Mouse (Mus musculus): ENCODE results near the gene Hist1h2ak. TPM values are rescaled to one million over a fixed set of nuclear protein-coding genes. Genes with fewer than 3 reads are reported as not detected.
"Not testable (repeated sequence)": the region's sequence is repeated elsewhere in the genome, so short reads cannot be mapped to it uniquely, and the experiment has no call there.

The Hist1h2ak gene
- polyA plus RNA-seq, 1 experiment = 60.2 TPM

DNA sequence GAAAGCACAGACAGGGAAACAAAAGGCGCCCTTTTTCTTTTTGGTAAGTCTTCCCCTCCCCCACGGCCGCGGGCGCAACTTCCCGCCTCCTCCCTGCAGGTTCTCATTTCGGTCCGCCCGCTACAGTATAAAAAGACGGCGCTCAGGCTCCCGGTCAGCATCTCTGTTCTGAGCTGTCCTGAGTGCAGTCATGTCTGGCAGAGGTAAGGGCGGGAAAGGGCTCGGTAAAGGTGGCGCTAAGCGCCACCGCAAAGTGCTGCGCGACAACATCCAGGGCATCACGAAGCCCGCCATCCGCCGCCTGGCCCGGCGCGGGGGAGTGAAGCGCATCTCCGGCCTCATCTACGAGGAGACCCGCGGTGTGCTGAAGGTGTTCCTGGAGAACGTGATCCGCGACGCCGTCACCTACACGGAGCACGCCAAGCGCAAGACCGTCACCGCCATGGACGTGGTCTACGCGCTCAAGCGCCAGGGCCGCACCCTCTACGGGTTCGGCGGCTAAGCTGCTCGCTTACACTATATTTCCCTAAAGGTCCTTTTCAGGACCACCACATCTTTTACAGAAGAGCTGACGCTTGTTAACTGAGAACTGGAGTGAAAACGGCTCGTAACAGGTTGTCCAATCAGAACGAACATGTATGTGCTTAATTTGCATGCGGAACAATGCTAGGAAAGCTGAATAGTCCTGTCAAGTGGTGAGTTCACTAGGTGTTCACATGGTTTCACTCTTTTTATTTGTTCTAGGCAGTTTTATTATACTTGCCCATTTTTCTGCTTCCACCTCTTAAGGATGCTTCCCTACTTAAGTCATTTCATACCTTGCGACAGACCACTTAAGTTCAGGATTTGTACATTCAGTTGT is 18.5 kb downstream of the Hist1h2ak start, which contains the start of gene Hist1h4j:
Hist1h4j (plus strand) TSS at position 159 of the 862 bp plus-strand sequence.
- H3K36me3 ChIP-seq (ENCODE audit: control insufficient read depth, insufficient read depth, low read length); H3K27me3 ChIP-seq (ENCODE audit: control insufficient read depth, insufficient read depth, low read length); H3K4me1 ChIP-seq (ENCODE audit: control insufficient read depth, insufficient read depth, insufficient read length, low read length): not testable (repeated sequence)
- peak; percentile 71; the same call in 1 of the 2 replicates for TF ChIP-seq POLR2A (IDR thresholded peaks at IDR 0.05; ENCODE audit: low read depth, low read length)
- peak within 1 kb of the TSS; percentile 61 for H3K4me3 ChIP-seq (ENCODE audit: low read depth, low read length)
- peak within 1 kb of the TSS; percentile 59 for H3K27ac ChIP-seq (ENCODE audit: insufficient read depth, low read depth, low read length)
- whole genome bisulfite sequencing = under 1% methylated on average over 48 of the region's 56 CpGs

DNA sequence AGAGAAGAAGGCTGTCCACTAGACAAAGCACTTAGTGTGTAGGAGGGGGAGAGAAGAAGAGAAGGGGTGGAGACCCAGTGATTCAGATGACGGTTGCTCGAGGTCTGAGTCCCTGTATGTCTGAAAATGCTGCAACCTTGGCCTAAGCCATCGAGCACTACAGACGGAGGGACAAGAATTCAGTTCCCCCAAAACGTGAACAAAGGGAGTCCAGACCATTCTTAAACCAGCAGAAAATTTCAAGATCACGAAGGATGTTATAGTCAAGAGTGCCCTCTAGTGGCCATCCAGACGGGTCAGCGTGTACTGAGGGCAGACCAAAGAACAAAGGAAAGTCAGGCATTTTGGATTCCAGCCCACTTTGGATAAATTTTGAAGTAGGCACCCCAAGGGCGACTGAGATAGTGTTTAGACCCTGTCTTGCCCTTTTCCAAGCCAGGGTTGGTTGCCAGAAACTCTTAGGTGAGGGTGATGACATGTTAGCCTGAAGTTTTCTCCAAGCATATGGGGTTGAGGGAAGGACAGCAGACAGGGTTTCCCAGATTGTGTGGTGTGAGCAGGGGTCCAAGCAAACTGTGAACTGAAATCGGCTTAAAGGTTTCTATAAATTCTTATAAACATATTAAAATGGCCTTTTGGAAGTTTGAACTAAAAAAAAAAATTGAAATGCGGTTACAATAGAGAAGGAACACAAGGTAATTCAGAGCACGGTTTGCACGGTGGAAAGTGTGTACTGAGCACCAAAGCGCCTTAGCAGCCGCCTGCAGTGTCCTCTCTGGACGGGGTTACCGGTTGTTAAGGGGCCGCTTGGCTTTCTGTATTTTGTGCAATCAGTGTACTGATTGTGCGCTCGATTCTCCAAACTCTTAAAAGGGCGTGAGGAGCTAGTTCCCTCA is 19.4 kb downstream of the Hist1h2ak start:
- H3K36me3 ChIP-seq (ENCODE audit: control insufficient read depth, insufficient read depth, low read length) = no peaks in the 10 kb centered on the region
- 0% methylated on average over 21 of the region's 21 CpGs for WGBS
- peak overlapping the region; percentile 61 for H3K4me3 ChIP-seq (ENCODE audit: low read depth, low read length)
- H3K27me3 ChIP-seq (ENCODE audit: control insufficient read depth, insufficient read depth, low read length) = no peaks in the 10 kb centered on the region
- no peaks in the 10 kb centered on the region; the same call in 1 of the 2 replicates for H3K4me1 ChIP-seq (ENCODE audit: control insufficient read depth, insufficient read depth, insufficient read length, low read length)
- peak overlapping the region; percentile 59 for H3K27ac ChIP-seq (ENCODE audit: insufficient read depth, low read depth, low read length)
- TF ChIP-seq POLR2A (IDR thresholded peaks at IDR 0.05; ENCODE audit: low read depth, low read length) (no peak), CTCF (IDR thresholded peaks at IDR 0.05; ENCODE audit: extremely low read depth, insufficient read length, insufficient replicate concordance, low read depth, low read length) (peak; percentile 80; the same call in 1 of the 2 replicates)

DNA sequence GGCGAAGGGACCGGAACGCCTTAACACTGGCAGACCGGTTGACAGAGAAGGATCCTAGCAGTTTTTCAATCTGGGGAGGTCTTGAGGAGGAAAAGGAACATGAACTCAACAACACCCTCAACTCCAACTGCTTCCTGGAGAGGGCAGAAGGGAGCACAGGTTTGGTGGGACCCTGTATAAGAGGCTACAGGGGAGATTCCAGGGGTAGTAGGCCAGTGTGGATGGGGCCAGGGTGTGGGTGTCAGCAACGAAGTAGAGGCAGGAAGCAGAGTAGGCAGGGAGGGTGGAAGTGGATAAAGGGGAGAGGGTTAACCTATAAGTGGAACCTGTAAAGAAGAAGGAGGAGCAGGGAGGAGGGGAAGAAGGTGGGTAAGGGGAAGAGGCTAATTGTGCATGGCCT is 20.2 kb downstream of the Hist1h2ak start:
- no peak overlapping the region for H3K27ac ChIP-seq (ENCODE audit: insufficient read depth, low read depth, low read length)
- no peaks in the 10 kb centered on the region; the same call in 1 of the 2 replicates for H3K4me1 ChIP-seq (ENCODE audit: control insufficient read depth, insufficient read depth, insufficient read length, low read length)
- H3K27me3 ChIP-seq (ENCODE audit: control insufficient read depth, insufficient read depth, low read length) = no peaks in the 10 kb centered on the region
- TF ChIP-seq POLR2A (IDR thresholded peaks at IDR 0.05; ENCODE audit: low read depth, low read length) (no peak), CTCF (IDR thresholded peaks at IDR 0.05; ENCODE audit: extremely low read depth, insufficient read length, insufficient replicate concordance, low read depth, low read length) (no peak; the same call in 1 of the 2 replicates)
- H3K4me3 ChIP-seq (ENCODE audit: low read depth, low read length) = no peak overlapping the region
- H3K36me3 ChIP-seq (ENCODE audit: control insufficient read depth, insufficient read depth, low read length) = no peaks in the 10 kb centered on the region
- WGBS = 89% methylated on average over 5 of the region's 5 CpGs

DNA sequence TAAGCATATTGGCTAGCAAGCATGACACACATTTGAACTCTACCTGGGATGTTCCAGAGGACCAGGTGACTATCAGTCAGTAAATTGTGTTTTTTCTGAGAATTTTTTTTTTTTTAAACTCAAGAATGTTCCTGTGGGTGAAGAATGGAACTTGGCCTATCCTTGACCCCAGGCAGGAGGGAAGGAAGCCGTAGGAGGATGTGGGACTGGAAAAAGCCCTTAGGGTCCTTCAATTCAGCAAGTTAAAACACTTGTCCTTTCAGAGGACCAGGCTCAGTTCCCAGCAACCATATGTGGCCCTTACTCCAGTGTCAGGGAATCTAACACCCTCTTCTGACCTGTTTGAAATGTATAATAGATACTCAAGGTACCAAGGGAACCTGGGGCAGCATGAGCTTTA is 24.1 kb downstream of the Hist1h2ak start:
- WGBS = 62% methylated on average over 1 of the region's 1 CpGs
- no peaks in the 10 kb centered on the region; the same call in 1 of the 2 replicates for H3K4me1 ChIP-seq (ENCODE audit: control insufficient read depth, insufficient read depth, insufficient read length, low read length)
- H3K27me3 ChIP-seq (ENCODE audit: control insufficient read depth, insufficient read depth, low read length) = no peaks in the 10 kb centered on the region
- TF ChIP-seq CTCF (IDR thresholded peaks at IDR 0.05; ENCODE audit: extremely low read depth, insufficient read length, insufficient replicate concordance, low read depth, low read length) (no peak), POLR2A (IDR thresholded peaks at IDR 0.05; ENCODE audit: low read depth, low read length) (no peak)
- no peaks in the 10 kb centered on the region for H3K36me3 ChIP-seq (ENCODE audit: control insufficient read depth, insufficient read depth, low read length)
- no peak overlapping the region for H3K27ac ChIP-seq (ENCODE audit: insufficient read depth, low read depth, low read length)
- no peak overlapping the region for H3K4me3 ChIP-seq (ENCODE audit: low read depth, low read length)

DNA sequence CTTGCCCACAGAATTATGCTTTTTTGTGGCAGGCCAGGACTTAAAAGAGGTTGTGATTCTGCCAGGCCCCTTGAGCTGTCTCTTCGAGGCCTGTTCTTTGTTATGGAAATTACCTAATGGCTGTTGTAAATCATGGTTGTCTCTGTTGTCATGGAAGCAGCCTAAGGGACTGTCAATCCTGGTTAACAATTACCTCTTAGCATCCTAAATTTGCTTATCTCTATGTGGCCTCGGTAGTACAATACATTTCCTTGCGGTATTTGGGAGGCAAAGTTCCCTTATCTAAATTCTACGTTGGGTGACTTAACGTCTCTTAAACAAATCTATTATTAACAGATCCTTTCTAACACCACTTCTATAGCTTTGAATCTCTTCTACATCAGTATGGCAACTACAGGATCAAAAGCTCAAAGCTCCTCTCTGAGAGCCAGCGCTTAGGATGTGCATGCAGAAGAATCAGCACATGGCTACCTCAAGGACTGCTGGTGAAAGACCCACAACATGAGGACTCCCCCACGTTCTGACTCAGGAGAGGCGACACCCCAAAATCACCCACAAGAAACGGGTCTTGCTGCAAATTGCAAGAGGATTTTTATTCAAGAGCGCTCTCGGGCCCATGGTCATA is 25.6 kb downstream of the Hist1h2ak start:
- Histone ChIP-seq H3K4me1 (ENCODE audit: control insufficient read depth, insufficient read depth, insufficient read length, low read length) (no peaks in the 10 kb centered on the region), H3K36me3 (ENCODE audit: control insufficient read depth, insufficient read depth, low read length) (no peaks in the 10 kb centered on the region), H3K27ac (ENCODE audit: insufficient read depth, low read depth, low read length) (no peak overlapping the region), H3K4me3 (ENCODE audit: low read depth, low read length) (no peak overlapping the region), H3K27me3 (ENCODE audit: control insufficient read depth, insufficient read depth, low read length) (no peaks in the 10 kb centered on the region)
- TF ChIP-seq CTCF (IDR thresholded peaks at IDR 0.05; ENCODE audit: extremely low read depth, insufficient read length, insufficient replicate concordance, low read depth, low read length) (no peak), POLR2A (IDR thresholded peaks at IDR 0.05; ENCODE audit: low read depth, low read length) (no peak)
- WGBS = 49% methylated on average over 11 of the region's 11 CpGs

DNA sequence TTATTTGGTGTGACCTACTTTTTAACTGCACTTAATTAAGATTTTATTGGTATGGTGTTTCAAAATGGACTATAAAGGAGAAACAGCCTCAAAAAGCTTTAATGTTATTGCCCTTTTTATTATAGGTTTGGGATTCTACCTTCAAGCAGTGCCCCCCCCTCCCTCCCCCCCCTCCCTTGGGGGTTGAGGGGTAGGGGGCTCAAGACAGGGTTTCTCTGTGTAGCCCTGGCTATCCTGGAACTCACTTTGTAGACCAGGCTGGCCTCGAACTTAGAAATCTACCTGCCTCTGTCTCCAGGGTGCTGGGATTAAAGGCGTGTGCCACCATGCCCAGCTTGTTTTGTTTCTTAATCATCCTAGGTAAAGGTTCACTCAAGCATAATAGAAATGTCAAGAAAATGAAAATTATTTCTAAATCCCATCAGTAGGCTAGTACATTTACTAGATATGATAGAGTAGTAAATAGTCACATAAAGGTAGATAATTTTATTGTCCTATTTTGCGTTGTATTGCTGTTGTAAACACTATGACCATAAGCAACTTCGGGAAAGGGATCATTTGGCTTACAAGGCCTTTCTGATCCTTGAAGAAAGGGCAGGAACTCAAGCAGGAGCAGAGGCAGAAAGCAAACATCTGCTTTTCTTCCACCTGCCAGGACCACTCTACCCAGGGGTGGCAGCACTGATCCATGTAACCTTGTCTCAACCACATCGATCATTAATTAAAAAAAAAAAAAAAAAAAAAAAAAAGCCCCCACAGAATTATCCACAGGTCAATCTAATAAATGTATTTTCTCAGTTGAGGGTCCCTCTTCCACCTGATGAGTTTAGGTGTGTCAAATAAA is 30.4 kb downstream of the Hist1h2ak start:
- Histone ChIP-seq H3K27ac (ENCODE audit: insufficient read depth, low read depth, low read length) (no peak overlapping the region), H3K4me1 (ENCODE audit: control insufficient read depth, insufficient read depth, insufficient read length, low read length) (0 out of 2 replicates have a peak, but pooled peaks cover 5% of the 10 kb centered on the region)
- WGBS = 41% methylated on average over 5 of the region's 5 CpGs

More for the DNA sequence above, 30.4 kb downstream of the Hist1h2ak start:
- no peaks in the 10 kb centered on the region for H3K36me3 ChIP-seq (ENCODE audit: control insufficient read depth, insufficient read depth, low read length)
- no peaks in the 10 kb centered on the region for H3K27me3 ChIP-seq (ENCODE audit: control insufficient read depth, insufficient read depth, low read length)
- TF ChIP-seq CTCF (IDR thresholded peaks at IDR 0.05; ENCODE audit: extremely low read depth, insufficient read length, insufficient replicate concordance, low read depth, low read length) (no peak), POLR2A (IDR thresholded peaks at IDR 0.05; ENCODE audit: low read depth, low read length) (no peak)
- no peak overlapping the region for H3K4me3 ChIP-seq (ENCODE audit: low read depth, low read length)
